Mouse (Mus musculus) natural killer cell, adult 2 months (primary cell): ENCODE data around the gene Ffar3.
"Not testable (repeated sequence)": the region's sequence is repeated elsewhere in the genome, so short reads cannot be mapped to it uniquely, and the experiment has no call there.

Experiments used
- DNase-seq, 2 experiments: peaks; one replicate each; pipeline ENCODE4 v3.0.0; 2022; ENCODE audit warnings: low spot score in 2 of 2

The Ffar3 gene

DNA sequence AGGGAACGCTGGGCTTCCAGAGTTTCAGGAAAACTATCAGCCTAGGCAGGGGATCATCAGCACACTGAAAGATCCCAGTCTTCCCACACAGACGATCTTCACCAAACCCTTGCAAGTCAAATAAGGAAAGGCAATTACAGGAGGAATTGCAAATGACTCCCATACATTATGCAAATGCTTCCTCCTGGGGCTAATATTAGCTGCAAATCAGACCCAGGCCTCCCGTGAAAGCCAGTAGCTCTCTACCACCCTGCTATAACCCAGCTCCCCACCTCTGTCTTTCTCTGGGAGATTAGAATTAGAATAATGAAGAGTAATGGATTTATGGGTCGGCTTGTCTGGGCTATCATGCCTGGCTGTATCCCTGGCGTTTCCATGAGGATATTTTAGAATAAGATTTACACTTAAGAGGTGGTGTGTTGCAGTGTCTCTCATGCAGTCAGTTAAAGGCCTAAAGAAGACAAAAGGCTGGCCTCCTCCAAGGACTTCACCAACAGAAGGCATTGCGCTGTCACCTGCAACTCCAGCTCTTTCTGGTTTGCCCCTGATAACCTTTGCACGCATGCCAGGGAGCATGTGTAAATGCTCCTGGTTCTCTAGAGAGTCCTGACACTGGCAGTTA is 11.2 kb downstream of the Ffar3 start:
- no peak for DNase-seq

DNA sequence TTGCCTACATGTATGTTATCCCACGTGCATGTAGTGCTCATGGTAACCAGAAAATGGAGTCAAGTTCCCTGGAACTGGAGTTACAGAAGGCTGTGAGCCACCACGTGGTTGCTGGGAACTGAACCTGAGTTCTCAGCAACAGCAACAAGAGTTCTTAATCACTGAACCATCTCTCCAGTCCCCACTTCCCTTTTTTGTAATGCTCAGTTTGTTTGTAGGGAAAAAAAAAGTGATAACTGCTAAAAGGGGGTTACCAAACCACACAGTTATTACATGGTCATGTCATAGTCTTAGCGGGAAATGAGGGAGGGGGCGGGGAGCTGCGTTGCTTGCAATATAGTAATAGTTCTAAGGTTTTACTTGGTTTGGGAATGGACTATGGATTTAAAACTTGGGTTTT is 13.9 kb downstream of the Ffar3 start:
- peak in 1 of 2 experiments; percentile 50 for DNase-seq

GRCm38 (mm10) chr7:30841379-30841778 is 14.6 kb downstream of the Ffar3 start:
- no peak for DNase-seq

DNA sequence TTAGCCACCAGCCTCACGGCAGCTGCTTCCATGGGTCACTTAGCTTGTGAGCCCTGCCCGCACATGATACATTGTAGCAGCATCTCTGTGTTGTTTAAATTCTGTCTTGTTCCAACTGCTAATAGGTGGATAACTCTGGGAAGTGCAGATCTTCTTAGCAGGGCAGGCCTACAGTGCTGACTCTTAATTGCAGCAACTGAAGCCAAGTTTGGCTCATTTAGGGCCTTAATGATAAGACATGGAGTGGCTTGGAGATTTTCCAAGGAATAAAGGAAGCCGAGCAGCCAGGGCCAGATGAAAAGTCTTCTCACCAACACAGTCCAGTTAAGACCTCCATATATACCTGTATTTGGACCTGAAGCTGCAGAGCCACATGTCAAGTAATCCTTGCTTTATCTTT is 15.7 kb downstream of the Ffar3 start:
- DNase-seq = no peak

DNA sequence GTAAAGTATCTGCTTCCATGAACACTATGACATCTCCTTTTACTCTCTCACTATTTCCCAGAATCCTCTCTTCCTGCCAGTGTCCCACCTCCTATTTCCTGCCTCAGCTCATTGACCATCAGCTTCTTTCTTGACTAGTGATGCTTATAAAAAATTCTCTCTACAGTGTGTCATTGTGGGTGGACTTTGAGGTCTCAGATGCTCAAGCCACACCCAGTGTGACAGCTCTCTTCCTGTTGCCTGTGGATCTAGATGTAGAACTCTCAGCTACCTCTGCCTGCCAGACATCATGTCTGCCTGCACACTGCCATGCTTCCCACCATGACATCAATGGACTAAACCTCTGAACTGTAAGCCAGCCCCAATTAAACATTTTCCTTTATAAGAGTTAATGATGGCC is 18.7 kb downstream of the Ffar3 start:
- DNase-seq = no peak

GRCm38 (mm10) chr7:30832684-30833083 is 23.3 kb downstream of the Ffar3 start:
- DNase-seq = not testable (repeated sequence)

DNA sequence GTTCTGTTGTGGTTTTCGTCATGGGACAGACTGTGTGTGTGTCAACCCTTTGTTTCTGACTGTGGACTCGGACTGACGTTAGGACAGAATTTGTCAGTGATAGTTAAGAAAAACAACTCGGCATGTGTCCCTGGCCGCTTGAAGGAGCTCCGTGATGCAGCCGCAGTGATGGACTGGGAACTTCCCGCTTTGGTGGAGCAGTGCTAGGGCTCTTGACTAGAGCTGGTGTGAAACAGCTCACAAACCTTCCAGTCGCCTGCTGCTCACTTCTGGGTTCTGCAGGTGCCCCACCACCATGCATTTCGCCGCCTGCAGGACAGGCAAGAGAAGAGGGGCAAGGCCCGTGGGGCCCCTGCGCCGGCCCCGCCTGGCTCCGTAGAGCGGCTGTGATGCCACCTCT is 23.7 kb downstream of the Ffar3 start:
- peak in 1 of 2 experiments; percentile 14 for DNase-seq

GRCm38 (mm10) chr7:30829428-30829827 is 26.6 kb downstream of the Ffar3 start:
- no peak for DNase-seq

- not testable (repeated sequence) for DNase-seq
These were observed 27.1 kb downstream of the Ffar3 start for GRCm38 (mm10) chr7:30828871-30829270.

GRCm38 (mm10) chr7:30826660-30827059 is 29.3 kb downstream of the Ffar3 start:
- no peak for DNase-seq

- no peak for DNase-seq
These were observed 31.7 kb downstream of the Ffar3 start for GRCm38 (mm10) chr7:30824306-30824705.

DNA sequence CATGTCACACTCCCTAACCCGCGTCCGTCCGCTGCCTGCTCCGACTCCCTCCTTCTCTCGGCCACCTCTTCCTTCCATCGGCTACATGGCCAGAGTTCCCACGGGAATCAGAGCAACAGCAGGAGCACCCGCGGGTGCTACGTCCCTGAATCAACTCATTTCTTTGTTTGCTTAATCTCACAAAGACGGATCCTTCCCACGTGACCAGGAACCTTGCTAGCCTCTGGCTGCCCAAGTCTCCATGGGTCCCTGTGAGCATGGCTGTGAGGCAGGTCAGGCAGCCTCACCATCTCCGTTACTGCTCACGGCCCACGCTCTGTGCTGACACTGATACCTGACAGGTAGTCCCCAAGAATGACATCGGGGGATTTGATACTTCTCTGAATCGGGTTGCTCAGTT is 32.3 kb downstream of the Ffar3 start, which contains the start of gene Ffar2:
TSS of gene Ffar2 (minus strand) at position 101 of the 400 bp plus-strand sequence.
- no peak for DNase-seq

GRCm38 (mm10) chr7:30821532-30821931 is 34.4 kb downstream of the Ffar3 start:
- DNase-seq = no peak

GRCm38 (mm10) chr7:30820854-30821445 is 35.0 kb downstream of the Ffar3 start:
- DNase-seq = no peak

DNA sequence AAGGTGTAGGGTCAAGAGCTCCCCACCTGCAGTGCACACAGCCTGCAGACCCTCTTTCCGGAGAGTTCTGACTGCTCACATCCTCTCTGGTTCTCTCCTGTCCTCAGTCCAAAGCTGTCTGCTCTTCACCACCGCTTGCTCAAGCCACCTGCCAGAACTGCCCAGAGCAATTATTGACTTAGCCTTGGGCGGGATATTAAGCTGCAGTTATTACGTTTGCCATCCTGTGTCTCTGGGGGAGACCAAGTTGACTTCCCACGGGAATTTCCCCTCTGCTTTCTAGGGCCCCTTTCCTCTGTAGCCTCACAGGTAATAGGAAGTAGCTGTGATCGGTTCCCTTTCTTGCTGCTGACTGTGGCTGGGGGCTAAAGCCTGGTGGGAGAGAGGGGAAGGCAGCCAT is 35.8 kb downstream of the Ffar3 start:
- no peak for DNase-seq

GRCm38 (mm10) chr7:30812291-30812807 is 43.6 kb downstream of the Ffar3 start:
- DNase-seq = no peak

DNA sequence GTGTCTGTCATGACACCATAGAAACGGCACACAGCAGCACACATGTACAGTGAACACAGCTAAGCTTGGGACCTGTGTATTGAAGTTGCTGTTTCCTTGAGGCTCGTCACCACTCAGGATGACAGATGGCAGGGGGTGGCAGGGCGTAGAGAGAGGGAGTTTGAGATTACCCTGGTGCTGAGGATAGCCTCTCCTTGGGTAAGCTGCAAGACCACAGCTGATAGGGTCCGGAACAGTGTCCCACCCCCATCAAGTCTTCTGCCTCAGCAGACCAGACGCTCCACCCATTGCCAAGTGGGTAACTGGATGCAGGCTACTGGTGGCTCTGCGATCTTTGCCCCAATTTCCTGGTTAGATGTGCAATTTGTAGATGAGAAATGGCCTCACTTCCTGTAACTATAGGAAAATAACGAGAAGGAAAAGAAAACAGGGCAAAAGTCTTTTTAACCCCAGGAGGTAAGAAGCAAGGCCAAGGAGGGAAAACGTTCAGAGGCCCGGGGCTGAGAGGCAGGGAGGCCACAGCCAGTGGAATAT is 44.2 kb downstream of the Ffar3 start:
- DNase-seq = peak in 1 of 2 experiments; percentile 23

GRCm38 (mm10) chr7:30810319-30810718 is 45.7 kb downstream of the Ffar3 start:
- no peak for DNase-seq

DNA sequence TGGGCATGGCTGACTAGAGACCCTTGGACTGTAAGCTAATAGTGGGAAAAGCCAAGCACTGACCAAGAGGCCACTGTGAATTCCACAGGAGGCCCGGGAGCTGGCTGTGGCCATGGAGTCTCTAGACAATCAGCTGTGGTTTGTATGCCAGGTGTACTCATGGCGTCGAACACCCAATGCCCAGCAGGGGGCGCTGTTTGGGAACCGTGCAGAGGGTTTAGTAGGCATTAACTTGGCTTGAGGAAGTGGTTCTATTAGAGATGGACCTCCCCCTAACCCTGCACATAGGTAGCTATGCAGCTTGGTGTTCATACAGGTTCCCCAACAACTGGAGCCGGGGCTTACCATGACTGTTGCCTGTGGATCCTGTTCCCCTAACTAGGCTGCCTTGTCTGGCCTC is 50.1 kb downstream of the Ffar3 start:
- DNase-seq = peak; percentile 64 to 82
